Mouse (Mus musculus) ES-E14 (cell line): Measurements from ENCODE around the gene E430018J23Rik. TPM values are rescaled to one million over a fixed set of nuclear protein-coding genes. Genes with fewer than 3 reads are reported as not detected.
"Not testable (repeated sequence)": the region's sequence is repeated elsewhere in the genome, so short reads cannot be mapped to it uniquely, and the experiment has no call there.

Experiments
- DNase-seq: peaks from one replicate; pipeline ENCODE4 v3.0.0-alpha.2; 2013; ENCODE audit warnings: low read depth, low spot score
- H3K27ac ChIP-seq: 2 replicates; pipeline ENCODE4 v1.5.1; 2012; ENCODE audit warnings: low read depth, mild to moderate bottlenecking, low read length, moderate library complexity, mixed read lengths; ENCODE audit not compliant: poor library complexity, insufficient read depth, severe bottlenecking
- H3K36me3 ChIP-seq: 2 replicates; pipeline ENCODE4 v1.6.1; 2012; ENCODE audit warnings: mild to moderate bottlenecking, low read length, moderate library complexity, mixed read lengths; ENCODE audit not compliant: control insufficient read depth, poor library complexity, insufficient read depth, severe bottlenecking
- H3K4me1 ChIP-seq, 2 experiments: fragments of 150-350 bp in 1 of 2; sonication (generic) in 1 of 2; 2 replicates each; pipeline ENCODE4 v1.6.1; 2012; ENCODE audit warnings: low read length in 2 of 2, mild to moderate bottlenecking in 1 of 2, mixed read lengths in 1 of 2; ENCODE audit not compliant: control insufficient read depth in 2 of 2, insufficient read depth in 2 of 2, poor library complexity in 1 of 2
- H3K4me3 ChIP-seq, 2 experiments: fragments of 150-350 bp in 1 of 2; sonication (generic) in 1 of 2; 2 replicates each; pipeline ENCODE4 v1.5.1; 2012; ENCODE audit warnings: low read length in 2 of 2, low read depth in 1 of 2, mild to moderate bottlenecking in 1 of 2, mixed read lengths in 1 of 2; ENCODE audit not compliant: insufficient read depth in 1 of 2, poor library complexity in 1 of 2, severe bottlenecking in 1 of 2
- H3K9ac ChIP-seq: 2 replicates; pipeline ENCODE4 v1.6.1; 2012; ENCODE audit warnings: low read depth, mild to moderate bottlenecking, low read length, mixed read lengths; ENCODE audit not compliant: poor library complexity, insufficient read depth, severe bottlenecking
- H3K9me3 ChIP-seq: fragments of 150-350 bp; sonication (generic); 2 replicates; pipeline ENCODE4 v1.6.1; 2012; ENCODE audit warnings: low read depth, mild to moderate bottlenecking, low read length; ENCODE audit not compliant: control insufficient read depth, insufficient read depth
- CHD2 ChIP-seq: IDR thresholded peaks from 2 replicates; pipeline ENCODE4 v1.6.1; 2014; ENCODE audit warnings: mild to moderate bottlenecking, low read depth, low read length, inconsistent platforms
- HCFC1 ChIP-seq: IDR thresholded peaks from 2 replicates; pipeline ENCODE4 v1.6.1; 2012; ENCODE audit warnings: low read length, inconsistent platforms, borderline replicate concordance; ENCODE audit not compliant: insufficient read depth
- MAFK ChIP-seq: IDR thresholded peaks from 2 replicates; pipeline ENCODE4 v1.6.1; 2014; ENCODE audit warnings: mild to moderate bottlenecking, low read depth, low read length, inconsistent platforms; ENCODE audit not compliant: insufficient read depth
- ZC3H11A ChIP-seq: IDR thresholded peaks from 2 replicates; pipeline ENCODE4 v1.6.1; 2012; ENCODE audit warnings: low read depth, mild to moderate bottlenecking, inconsistent platforms, low read length, borderline replicate concordance
- ZNF384 ChIP-seq: IDR thresholded peaks from 2 replicates; pipeline ENCODE4 v1.6.1; 2012; ENCODE audit warnings: low read depth, low read length, inconsistent platforms
- in situ Hi-C, 2 experiments: fragments of 600-800 bp; cut with MboI; formaldehyde crosslinking; loops; one replicate each; pipeline ENCODE4 v1.15.1; 2025; ENCODE audit warnings: low sequenced_read_pairs in 2 of 2, inconsistent platforms in 1 of 2; ENCODE audit not compliant: unreplicated experiment in 2 of 2
- total RNA-seq: library from RNA; depleted of rRNA; stranded (reverse); fragments of 300-350 nt; gene quantifications from 2 replicates; pipeline ENCODE4 v1.2.3, GENCODE M21; 2012

The E430018J23Rik gene
- total RNA-seq, 1 experiment: 2.5 TPM

GRCm38 (mm10) chr7:127393944-127394333 lies 510 bp upstream of the E430018J23Rik start:
- Histone ChIP-seq H3K9ac (peak overlapping the region; percentile 23; the same call in 1 of the 2 replicates), H3K4me3 (peak overlapping the region; percentile 25 to 58; a peak in 3 of 4 replicates), H3K4me1 (peaks cover 0 to 8% of the 10 kb centered on the region in 2 experiments; a peak in 1 of 4 replicates), H3K9me3 (no peaks in the 10 kb centered on the region), H3K27ac (no peak overlapping the region), H3K36me3 (no peaks in the 10 kb centered on the region)
- no peak for TF ChIP-seq MAFK
- no peak for TF ChIP-seq ZNF384
- no peak for TF ChIP-seq CHD2
- TF ChIP-seq ZC3H11A: no peak
- TF ChIP-seq HCFC1: no peak
- in situ Hi-C loops: no loop called here
- no peak for DNase-seq

DNA sequence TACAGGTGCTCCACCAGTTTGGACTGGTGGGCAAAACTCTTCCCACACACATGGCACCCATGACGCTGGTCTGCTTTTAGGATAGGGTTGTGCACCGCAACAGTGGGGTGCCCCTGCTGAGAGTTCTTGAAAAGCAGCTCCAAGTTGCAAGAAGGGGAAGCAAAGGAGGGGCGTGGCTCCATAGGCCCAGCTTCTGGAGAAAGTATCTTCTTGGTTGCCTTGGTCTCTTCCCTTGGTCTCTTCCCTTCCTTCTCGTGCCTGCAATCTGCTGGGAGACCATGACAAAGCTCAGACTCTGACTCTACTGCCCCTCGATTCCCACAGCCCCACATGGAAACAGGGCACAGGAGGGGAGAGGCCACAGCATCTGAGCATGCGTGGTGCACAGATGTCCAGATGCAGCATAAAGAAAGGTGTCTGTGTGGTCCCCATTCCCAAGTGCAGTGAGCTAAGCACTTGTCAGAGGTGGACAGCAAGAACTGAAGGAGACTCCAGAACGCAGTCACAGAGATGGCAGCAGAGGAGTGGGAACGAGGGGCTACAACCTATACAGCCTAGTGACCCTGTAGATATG lies 1.1 kb downstream of the E430018J23Rik start:
- Histone ChIP-seq H3K4me3 (no peak overlapping the region; a peak in 1 of 4 replicates), H3K27ac (no peak overlapping the region), H3K9ac (no peak overlapping the region), H3K36me3 (no peaks in the 10 kb centered on the region), H3K4me1 (peaks cover 0 to 8% of the 10 kb centered on the region in 2 experiments; a peak in 1 of 4 replicates), H3K9me3 (no peaks in the 10 kb centered on the region)
- no peak for DNase-seq
- in situ Hi-C loops: no loop called here
- TF ChIP-seq CHD2: no peak
- no peak for TF ChIP-seq ZC3H11A
- TF ChIP-seq ZNF384: no peak
- TF ChIP-seq MAFK: no peak

GRCm38 (mm10) chr7:127391538-127391937 lies 1.9 kb downstream of the E430018J23Rik start:
- TF ChIP-seq ZC3H11A (no peak), CHD2 (no peak), ZNF384 (no peak), MAFK (no peak), HCFC1 (no peak)
- Histone ChIP-seq H3K4me3 (no peak overlapping the region), H3K9me3 (no peaks in the 10 kb centered on the region), H3K4me1 (peaks cover 0 to 8% of the 10 kb centered on the region in 2 experiments; a peak in 1 of 4 replicates), H3K9ac (no peak overlapping the region), H3K36me3 (no peaks in the 10 kb centered on the region), H3K27ac (no peak overlapping the region)
- in situ Hi-C loops: no loop called here
- DNase-seq: no peak

DNA sequence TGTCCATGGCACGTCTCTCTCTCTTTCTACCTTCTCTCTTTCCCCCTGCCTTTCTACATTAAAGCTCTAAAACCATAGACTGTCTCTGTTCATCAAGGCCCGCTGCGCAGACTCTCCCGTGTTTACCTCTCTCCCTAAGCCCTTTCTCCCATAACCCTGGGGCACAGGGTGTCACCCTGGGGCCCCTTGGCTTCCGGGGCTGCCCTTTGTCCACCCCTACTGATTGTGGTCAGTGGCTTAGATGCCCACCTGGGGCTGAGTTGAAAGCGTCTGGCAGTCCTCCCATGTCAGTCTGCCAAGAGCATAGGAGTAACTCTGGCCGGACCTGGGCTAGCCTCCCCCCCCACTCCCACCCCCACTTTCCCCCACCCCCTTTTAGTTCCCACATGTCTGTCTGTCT lies 3.1 kb downstream of the E430018J23Rik start:
- no peak overlapping the region for H3K27ac ChIP-seq
- no peak overlapping the region for H3K9ac ChIP-seq
- no peak for TF ChIP-seq ZNF384
- no peak for TF ChIP-seq CHD2
- peaks cover 0 to 8% of the 10 kb centered on the region in 2 experiments; a peak in 1 of 4 replicates for H3K4me1 ChIP-seq
- in situ Hi-C loops: no loop called here
- H3K4me3 ChIP-seq: no peak overlapping the region
- no peak for DNase-seq
- H3K9me3 ChIP-seq: no peaks in the 10 kb centered on the region
- no peaks in the 10 kb centered on the region for H3K36me3 ChIP-seq

DNA sequence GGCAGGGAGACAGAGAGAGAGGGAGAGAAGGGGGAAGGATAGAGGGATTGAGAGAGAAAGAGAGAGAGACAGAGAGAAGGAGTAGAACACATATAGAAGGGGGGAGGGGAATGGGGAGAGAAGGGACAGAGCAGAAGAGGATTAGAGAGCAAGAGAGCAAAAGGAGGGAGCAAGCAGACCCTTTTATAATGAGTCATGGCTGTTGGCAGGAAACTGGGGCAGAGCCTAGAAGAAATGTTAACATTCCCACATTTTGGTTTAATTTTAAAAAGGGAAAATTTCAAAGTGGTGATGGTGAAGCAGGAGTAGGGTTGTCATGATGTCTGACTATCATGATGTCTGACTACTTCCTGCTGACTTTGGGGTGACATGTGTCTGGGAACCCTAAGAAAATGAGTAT lies 5.2 kb downstream of the E430018J23Rik start:
- H3K27ac ChIP-seq, H3K9ac ChIP-seq, DNase-seq, in situ Hi-C loops, H3K4me1 ChIP-seq, H3K9me3 ChIP-seq, H3K4me3 ChIP-seq, H3K36me3 ChIP-seq: not testable (repeated sequence)
